Mouse (Mus musculus) lung, adult 2 months (tissue): ENCODE data around the gene Cd82. TPM values are rescaled to one million over a fixed set of nuclear protein-coding genes. Genes with fewer than 3 reads are reported as not detected.

Source experiments
- DNase-seq: peaks from one replicate; pipeline ENCODE4 v3.0.0; 2022
- H3K4me1 ChIP-seq: fragments of 200-500 bp; 2 replicates; pipeline ENCODE4 v1.6.1; 2011; ENCODE audit warnings: low read length; ENCODE audit not compliant: control insufficient read depth, insufficient read depth
- H3K4me3 ChIP-seq: fragments of 200-500 bp; replicated peaks from 2 replicates; pipeline ENCODE3; 2011; ENCODE audit warnings: low read depth, mild to moderate bottlenecking, control low read depth, low read length; ENCODE audit errors: extremely low read depth
- CTCF ChIP-seq: fragments of 200-500 bp; IDR thresholded peaks from 2 replicates; pipeline ENCODE4 v1.5.1; 2011; ENCODE audit warnings: mild to moderate bottlenecking, low read length, control low read depth; ENCODE audit not compliant: insufficient read depth
- POLR2A ChIP-seq: fragments of 200-500 bp; IDR thresholded peaks from 2 replicates; pipeline ENCODE4 v1.6.1; 2011; ENCODE audit warnings: low read depth, mild to moderate bottlenecking, control low read depth, low read length, borderline replicate concordance; ENCODE audit errors: extremely low read depth
- WGBS: fragments of 180-500 bp; shearing (Covaris S2); methylation state at CpG from one replicate; pipeline ENCODE4 v1.1.7; 2018; 5-methylcytosine and 5-hydroxymethylcytosine counted together
- polyA plus RNA-seq: library from polyadenylated mRNA; depleted of rRNA; stranded (reverse); fragments of >200 nt; gene quantifications from 2 replicates; pipeline ENCODE4 v1.2.3, GENCODE M21; 2012

The Cd82 gene
- polyA plus RNA-seq, 1 experiment, result 170 TPM

DNA sequence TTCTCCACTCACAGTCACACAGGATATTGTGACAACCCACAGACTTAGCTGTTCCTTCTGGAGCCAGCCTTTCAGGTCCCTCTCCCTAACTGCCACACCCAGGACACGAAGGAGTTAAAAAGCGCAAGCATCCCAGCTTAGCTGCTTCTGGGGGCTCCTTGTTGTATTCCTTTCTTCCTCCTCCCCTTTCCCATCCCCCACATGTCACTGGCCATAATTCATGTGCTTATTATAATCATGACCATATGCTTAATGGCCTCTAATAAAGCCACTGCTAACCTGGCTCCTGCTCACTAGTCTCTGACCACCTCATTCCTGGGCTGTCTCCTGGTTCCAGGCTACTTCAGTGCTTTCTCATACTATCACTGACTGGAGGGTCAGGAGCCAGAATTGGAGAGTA is 27.6 kb upstream of the Cd82 start:
- Histone ChIP-seq H3K4me1 (no peaks in the 10 kb centered on the region), H3K4me3 (no peak overlapping the region)
- DNase-seq, result no peak
- WGBS, result 71% methylated on average over 2 of the region's 2 CpGs
- TF ChIP-seq CTCF, result no peak
- no peak for TF ChIP-seq POLR2A

DNA sequence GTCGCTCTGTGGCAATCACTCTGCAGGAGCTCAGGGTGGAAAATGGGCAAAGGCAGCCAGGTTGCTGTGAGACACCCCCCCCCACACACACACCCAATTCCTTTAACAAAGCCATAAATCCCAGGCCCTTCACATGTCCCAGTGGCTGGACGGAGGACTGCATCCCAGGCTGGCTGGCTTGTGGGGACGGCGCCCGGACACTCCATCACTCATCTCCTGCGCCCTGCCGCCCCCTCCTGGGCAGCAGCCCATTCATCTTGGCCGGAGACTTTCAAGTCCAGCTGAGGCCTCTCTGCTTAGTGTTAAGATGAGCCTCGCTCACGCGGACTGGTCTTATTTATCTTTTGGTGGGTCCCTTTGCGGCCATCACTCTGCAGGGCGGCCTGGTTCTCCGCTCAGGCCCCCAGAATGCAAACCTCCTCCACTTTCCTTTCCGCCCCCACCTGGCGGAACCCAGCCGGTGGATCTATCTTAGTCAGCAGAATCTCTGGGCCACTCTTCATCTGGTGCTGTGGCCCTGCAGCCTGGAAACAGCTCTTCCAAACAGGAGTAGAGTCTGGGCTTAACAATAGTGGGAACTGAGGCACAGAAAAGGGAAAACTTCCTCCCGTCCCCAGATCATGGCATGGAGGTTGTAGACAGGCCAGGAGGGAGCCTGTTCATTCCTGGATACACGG is 26.1 kb upstream of the Cd82 start:
- Histone ChIP-seq H3K4me3 (no peak overlapping the region), H3K4me1 (no peaks in the 10 kb centered on the region)
- no peak for DNase-seq
- TF ChIP-seq CTCF, result no peak
- TF ChIP-seq POLR2A, result no peak
- WGBS, result 43% methylated on average over 19 of the region's 19 CpGs

DNA sequence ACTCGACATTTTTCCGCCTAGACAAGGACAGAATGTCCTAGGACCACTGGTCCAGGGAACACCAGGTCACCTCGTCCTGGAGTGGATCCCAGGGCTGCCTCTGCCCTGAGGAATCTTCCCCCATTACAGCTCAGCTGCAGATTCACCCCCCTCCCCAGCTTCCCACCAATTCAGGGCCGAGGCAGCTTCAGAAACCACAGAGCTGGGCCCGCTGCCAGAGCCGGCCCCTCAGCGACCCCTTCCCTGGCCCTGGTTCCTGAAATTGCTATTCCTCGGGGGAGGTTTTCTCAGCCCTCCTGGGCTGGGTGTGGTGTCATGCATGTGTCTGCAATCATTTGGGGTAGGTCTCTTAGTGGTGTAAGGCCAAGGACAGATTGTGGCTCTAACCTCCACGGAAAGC is 22.5 kb upstream of the Cd82 start:
- H3K4me1 ChIP-seq, result no peaks in the 10 kb centered on the region
- H3K4me3 ChIP-seq, result no peak overlapping the region
- DNase-seq, result no peak
- TF ChIP-seq POLR2A (no peak), CTCF (no peak)
- 37% methylated on average over 9 of the region's 9 CpGs for WGBS

DNA sequence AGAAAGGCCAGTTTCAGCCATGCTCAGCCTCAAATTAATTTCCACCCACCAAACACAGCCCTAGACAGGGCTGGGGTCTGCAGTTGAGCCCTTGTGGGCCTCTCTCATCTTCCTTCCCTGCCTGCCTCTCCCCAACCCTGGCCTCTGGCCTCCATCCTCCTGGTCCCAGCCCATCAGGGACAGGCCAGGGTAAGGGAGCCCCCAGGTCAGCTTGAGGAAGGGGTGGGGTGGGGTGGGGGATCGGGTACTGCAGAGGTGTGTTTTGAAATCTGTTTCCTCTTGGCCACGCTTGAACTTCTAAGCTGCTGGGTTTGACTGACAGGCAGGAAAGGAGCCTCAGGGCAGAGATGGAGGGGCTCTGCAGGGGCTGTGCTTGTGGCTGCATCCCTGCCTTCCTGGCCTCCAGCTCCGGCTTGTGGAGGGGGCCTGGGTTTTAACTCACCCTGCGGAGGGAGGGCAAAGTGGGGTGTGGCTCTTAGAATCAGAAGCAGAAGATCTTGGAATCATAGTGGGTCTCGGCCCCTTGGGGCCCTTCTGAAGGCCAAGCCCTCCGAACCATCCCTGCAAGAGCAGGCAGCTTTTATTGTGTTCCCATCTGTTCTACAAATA is 19.2 kb upstream of the Cd82 start:
- WGBS, result 52% methylated on average over 6 of the region's 6 CpGs
- H3K4me3 ChIP-seq, result no peak overlapping the region

DNA sequence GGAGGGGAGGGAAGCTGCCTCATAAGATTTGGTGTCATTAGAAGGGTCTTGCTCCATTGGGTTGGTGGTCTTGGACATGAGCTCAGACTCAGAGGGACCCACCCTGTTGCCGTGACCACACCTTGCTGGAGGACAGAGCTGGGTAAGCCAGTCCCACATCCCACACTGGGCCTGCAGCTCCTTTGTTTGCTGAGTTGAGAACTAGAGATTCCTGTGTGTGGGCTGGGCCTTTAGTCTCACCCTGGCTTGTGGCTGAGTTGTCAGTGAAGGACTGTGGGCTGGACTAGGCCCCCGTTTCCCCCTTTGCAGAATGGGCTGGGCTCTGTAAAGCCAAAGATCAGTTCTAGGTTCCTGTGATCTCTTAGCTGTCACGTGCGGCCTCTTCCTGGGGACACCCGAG is 15.8 kb upstream of the Cd82 start:
- DNase-seq, result no peak
- 65% methylated on average over 5 of the region's 5 CpGs for WGBS
- TF ChIP-seq CTCF, result no peak
- TF ChIP-seq POLR2A, result no peak
- no peaks in the 10 kb centered on the region for H3K4me1 ChIP-seq
- H3K4me3 ChIP-seq, result no peak overlapping the region

More for the DNA sequence above, 19.2 kb upstream of the Cd82 start:
- no peak for DNase-seq
- no peaks in the 10 kb centered on the region for H3K4me1 ChIP-seq
- TF ChIP-seq CTCF, result no peak
- TF ChIP-seq POLR2A, result no peak

DNA sequence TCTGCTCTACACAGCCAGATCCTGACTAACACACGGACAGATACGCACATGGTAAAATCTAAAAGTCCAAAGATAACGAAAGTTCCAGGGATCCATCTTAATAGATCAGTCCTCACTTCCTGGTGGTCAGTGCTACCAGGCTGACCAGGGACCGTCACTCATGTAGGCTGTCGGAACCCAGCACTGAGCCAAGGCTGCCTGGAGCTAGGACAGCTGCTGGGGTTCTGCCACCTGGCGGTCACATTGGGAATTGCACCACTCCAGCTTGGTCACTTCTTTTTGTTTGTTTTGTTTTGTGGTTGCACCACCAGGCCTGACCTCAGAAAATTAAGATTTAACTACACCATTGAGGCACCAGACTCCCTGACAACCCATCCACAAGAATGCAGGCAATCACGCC is 14.6 kb upstream of the Cd82 start:
- DNase-seq, result peak; percentile 54
- WGBS, result 46% methylated on average over 7 of the region's 7 CpGs
- Histone ChIP-seq H3K4me3 (no peak overlapping the region), H3K4me1 (no peaks in the 10 kb centered on the region)
- no peak for TF ChIP-seq POLR2A
- TF ChIP-seq CTCF, result peak; percentile 90

DNA sequence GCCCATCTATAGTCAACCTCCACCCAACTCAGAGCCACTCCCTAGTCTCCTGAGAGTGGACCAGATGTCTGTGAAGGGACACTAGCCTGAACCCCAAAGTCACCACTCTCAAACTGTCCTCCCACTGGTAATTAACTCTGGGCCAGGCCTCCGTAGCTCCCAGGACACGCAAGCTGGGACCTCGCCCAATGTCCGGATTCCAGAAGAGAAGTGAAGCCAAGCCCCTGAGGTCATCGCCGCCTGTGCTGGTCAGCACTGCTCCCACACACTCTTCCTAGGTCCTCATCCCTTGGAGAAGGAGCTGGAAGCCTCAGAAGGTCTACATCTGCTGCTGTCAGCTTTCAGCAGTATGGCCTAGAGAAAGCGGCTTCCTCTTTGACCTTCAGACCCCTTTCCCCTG is 13.5 kb upstream of the Cd82 start:
- TF ChIP-seq CTCF, result no peak
- TF ChIP-seq POLR2A, result no peak
- 80% methylated on average over 7 of the region's 7 CpGs for WGBS
- Histone ChIP-seq H3K4me3 (no peak overlapping the region), H3K4me1 (no peaks in the 10 kb centered on the region)
- DNase-seq, result no peak

DNA sequence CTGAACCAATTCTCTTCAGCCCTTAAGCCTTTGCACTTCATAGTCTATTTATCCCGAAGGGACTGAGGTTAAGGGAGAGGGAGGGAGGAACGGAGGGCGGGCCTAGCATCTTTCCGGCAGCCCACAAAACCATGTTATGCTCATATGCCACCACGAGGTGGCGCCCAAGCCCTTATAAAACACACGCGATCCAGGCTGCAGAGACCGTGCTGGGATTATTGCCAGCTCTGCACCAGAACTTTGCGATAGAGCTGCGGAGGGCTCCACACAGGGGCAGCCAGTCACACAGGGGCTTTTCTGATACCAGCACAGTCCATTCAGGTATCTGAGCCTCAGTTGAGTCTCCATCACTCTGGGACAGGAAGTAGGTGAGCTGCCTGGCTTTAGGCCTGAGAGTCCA is 12.1 kb upstream of the Cd82 start:
- H3K4me1 ChIP-seq, result peaks cover 8% of the 10 kb centered on the region
- TF ChIP-seq POLR2A, result no peak
- peak; percentile 96 for TF ChIP-seq CTCF
- no peak overlapping the region for H3K4me3 ChIP-seq
- 1% methylated on average over 11 of the region's 11 CpGs for WGBS
- peak; percentile 85 for DNase-seq

DNA sequence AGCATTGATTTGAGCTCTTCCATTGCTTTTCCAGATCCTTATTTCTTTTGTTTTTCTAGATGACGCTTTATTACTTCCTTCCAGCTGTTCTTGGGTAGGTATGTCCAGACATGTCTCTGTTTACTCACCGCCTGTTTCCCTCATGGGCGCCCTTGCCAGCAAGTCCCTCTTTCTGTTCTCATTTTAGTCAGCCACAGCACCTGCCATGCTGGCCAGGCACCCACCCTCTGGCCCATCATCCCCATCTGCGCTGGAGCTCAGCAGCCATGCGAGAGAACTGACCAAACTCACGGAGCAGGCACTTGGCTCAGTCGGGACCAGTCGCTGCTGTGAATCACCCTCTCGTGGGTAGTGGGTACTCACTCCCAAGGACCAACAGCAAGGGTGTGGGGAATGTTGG is 11.0 kb upstream of the Cd82 start:
- no peak for DNase-seq
- 70% methylated on average over 9 of the region's 9 CpGs for WGBS
- TF ChIP-seq POLR2A (no peak), CTCF (no peak)

More for the DNA sequence above, 11.0 kb upstream of the Cd82 start:
- Histone ChIP-seq H3K4me3 (no peak overlapping the region), H3K4me1 (peaks cover 8% of the 10 kb centered on the region)
